Mouse (Mus musculus) c-Kit-positive CD71-positive TER-119-positive erythroid progenitor cells, embryonic 14.5 days (primary cell): ENCODE measurements around the gene 6430548M08Rik.

ENCODE experiments used
- DNase-seq: peaks from one replicate; pipeline ENCODE4 v3.0.0-alpha.2; 2013; ENCODE audit warnings: low spot score

The 6430548M08Rik gene

GRCm38 (mm10) chr8:120109149-120109548, 4.8 kb upstream of the 6430548M08Rik start:
- no peak for DNase-seq

GRCm38 (mm10) chr8:120110966-120111365, 3.0 kb upstream of the 6430548M08Rik start:
- no peak for DNase-seq

GRCm38 (mm10) chr8:120111382-120111781, 2.6 kb upstream of the 6430548M08Rik start:
- DNase-seq: no peak

GRCm38 (mm10) chr8:120112535-120112934, 1.4 kb upstream of the 6430548M08Rik start:
- DNase-seq: no peak

- DNase-seq: no peak
Observed at GRCm38 (mm10) chr8:120113306-120113705, 646 bp upstream of the 6430548M08Rik start.

- no peak for DNase-seq
Observed at GRCm38 (mm10) chr8:120114315-120114841, 426 bp downstream of the 6430548M08Rik start.

GRCm38 (mm10) chr8:120116600-120116999, 2.6 kb downstream of the 6430548M08Rik start:
- DNase-seq: no peak

- DNase-seq: no peak
Observed at GRCm38 (mm10) chr8:120118162-120118561, 4.2 kb downstream of the 6430548M08Rik start.

GRCm38 (mm10) chr8:120118847-120119246, 4.9 kb downstream of the 6430548M08Rik start:
- DNase-seq: no peak

GRCm38 (mm10) chr8:120119429-120119828, 5.5 kb downstream of the 6430548M08Rik start:
- DNase-seq: no peak

GRCm38 (mm10) chr8:120119931-120120330, 6.0 kb downstream of the 6430548M08Rik start:
- no peak for DNase-seq

- DNase-seq: no peak
Observed at GRCm38 (mm10) chr8:120120951-120121350, 7.0 kb downstream of the 6430548M08Rik start.

GRCm38 (mm10) chr8:120124261-120124660, 10.3 kb downstream of the 6430548M08Rik start:
- no peak for DNase-seq

- DNase-seq: no peak
Observed at GRCm38 (mm10) chr8:120124836-120125389, 11.0 kb downstream of the 6430548M08Rik start.

GRCm38 (mm10) chr8:120126357-120127161, 12.6 kb downstream of the 6430548M08Rik start:
- no peak for DNase-seq

- DNase-seq: no peak
Observed at GRCm38 (mm10) chr8:120129547-120129946, 15.6 kb downstream of the 6430548M08Rik start.

- DNase-seq: no peak
Observed at GRCm38 (mm10) chr8:120131158-120131557, 17.2 kb downstream of the 6430548M08Rik start.

GRCm38 (mm10) chr8:120133169-120133568, 19.2 kb downstream of the 6430548M08Rik start:
- no peak for DNase-seq

- DNase-seq: no peak
Observed at GRCm38 (mm10) chr8:120135687-120136086, 21.7 kb downstream of the 6430548M08Rik start.

- no peak for DNase-seq
Observed at GRCm38 (mm10) chr8:120136618-120137017, 22.7 kb downstream of the 6430548M08Rik start.

- DNase-seq: no peak
Observed at GRCm38 (mm10) chr8:120138958-120139357, 25.0 kb downstream of the 6430548M08Rik start.

GRCm38 (mm10) chr8:120140769-120141168, 26.8 kb downstream of the 6430548M08Rik start:
- no peak for DNase-seq
